Mouse (Mus musculus) liver, postnatal 0 days (tissue): ENCODE results near the gene Palld.

ENCODE experiments used
- CTCF ChIP-seq: sonication (generic); IDR thresholded peaks from 2 replicates; pipeline ENCODE4 v1.5.1; 2016; ENCODE audit warnings: antibody characterized with exemption, low read depth
- EP300 ChIP-seq: IDR thresholded peaks from 2 replicates; pipeline ENCODE4 v1.6.1; 2016; ENCODE audit warnings: antibody characterized with exemption, low read depth, mild to moderate bottlenecking

GRCm38 (mm10) chr8:61913957-61914356, 11.5 kb upstream of the Palld start:
- TF ChIP-seq CTCF (no peak), EP300 (no peak)
